Mouse (Mus musculus) midbrain, embryonic 12.5 days (tissue): ENCODE data around the gene Mri1. TPM values are rescaled to one million over a fixed set of nuclear protein-coding genes. Genes with fewer than 3 reads are reported as not detected.
"Not testable (repeated sequence)": the region's sequence is repeated elsewhere in the genome, so short reads cannot be mapped to it uniquely, and the experiment has no call there.

Source experiments
- ATAC-seq: fragments of 200-750 bp; cut with Nextera tagmentation; 2 replicates; pipeline ENCODE4 v1.8.0; 2017; ENCODE audit warnings: low read depth, moderate TSS enrichment, moderate library complexity; ENCODE audit not compliant: low FRiP score
- H3K27ac ChIP-seq: fragments of 300-500 bp; sonication (generic); replicated peaks from 2 replicates; pipeline ENCODE4 v1.5.1; 2016; ENCODE audit warnings: mild to moderate bottlenecking
- H3K27me3 ChIP-seq: fragments of 300-500 bp; sonication (generic); 2 replicates; pipeline ENCODE4 v1.6.1; 2016; ENCODE audit warnings: mild to moderate bottlenecking
- H3K36me3 ChIP-seq: fragments of 300-500 bp; sonication (generic); 2 replicates; pipeline ENCODE4 v1.6.1; 2016
- H3K4me1 ChIP-seq: fragments of 300-500 bp; sonication (generic); 2 replicates; pipeline ENCODE4 v1.6.1; 2016
- H3K4me2 ChIP-seq: fragments of 300-500 bp; sonication (generic); replicated peaks from 2 replicates; pipeline ENCODE4 v1.6.1; 2016; ENCODE audit warnings: mild to moderate bottlenecking, moderate library complexity
- H3K4me3 ChIP-seq: fragments of 300-500 bp; sonication (generic); 2 replicates; pipeline ENCODE4 v1.5.1; 2016; ENCODE audit warnings: mild to moderate bottlenecking
- H3K9ac ChIP-seq: fragments of 300-500 bp; sonication (generic); replicated peaks from 2 replicates; pipeline ENCODE4 v1.6.1; 2016; ENCODE audit warnings: mild to moderate bottlenecking, moderate library complexity
- H3K9me3 ChIP-seq: fragments of 300-500 bp; sonication (generic); 2 replicates; pipeline ENCODE4 v1.6.1; 2016; ENCODE audit warnings: mild to moderate bottlenecking
- WGBS: fragments of 180-500 bp; shearing (Covaris S2); methylation state at CpG from one replicate; pipeline ENCODE4 v1.1.7; 2016; 5-methylcytosine and 5-hydroxymethylcytosine counted together
- polyA plus RNA-seq: library from polyadenylated mRNA; unstranded; fragments of >200 nt; fragmentation: Nextera tagmentation; extraction: Ambion mirVana; gene quantifications from 2 replicates; pipeline ENCODE4 v1.2.1, GENCODE M21; 2016

The Mri1 gene
- polyA plus RNA-seq = 61.0 and 63.6 TPM in 2 replicates

DNA sequence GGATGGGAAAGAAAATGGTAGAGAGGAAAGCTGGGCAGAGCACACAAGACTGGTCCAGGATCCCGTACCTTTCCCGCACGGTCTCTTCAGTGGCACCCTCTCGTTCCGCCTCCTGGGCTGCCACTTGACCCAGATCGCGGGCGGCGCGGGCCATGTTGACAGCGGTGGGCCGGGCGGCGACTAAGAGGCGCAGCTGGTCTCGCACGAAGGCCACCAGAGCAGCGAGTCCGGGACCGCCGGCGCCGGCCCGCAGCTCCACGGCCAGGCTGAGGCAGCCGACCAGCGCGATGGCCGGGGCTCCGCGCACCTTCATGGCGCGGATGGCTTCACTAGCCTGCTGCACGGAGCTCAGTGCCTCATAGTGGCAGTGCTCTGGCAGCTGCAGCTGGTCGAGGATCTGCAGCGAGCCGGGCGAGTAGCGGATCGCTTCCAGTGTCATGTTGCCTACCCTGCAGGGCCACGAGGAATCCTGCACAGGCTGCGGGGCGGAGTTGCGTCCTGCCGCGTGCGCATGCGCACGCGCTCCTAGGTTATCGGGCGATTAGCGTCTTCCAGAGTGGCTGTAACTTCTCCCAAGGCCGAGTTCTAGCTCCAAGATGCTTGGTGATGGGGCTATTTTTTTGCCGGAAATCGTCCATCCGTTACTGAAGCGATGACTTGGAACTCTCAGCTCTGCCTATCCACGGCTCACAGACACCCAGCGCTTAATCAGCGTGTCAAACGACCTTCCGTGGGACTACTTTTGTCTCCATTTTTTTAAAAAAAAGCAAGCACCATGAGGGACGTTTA is at the start of gene Mri1:
Gene Mri1, minus strand, starts transcription at position 505 of the 789 bp plus-strand sequence.
- no peaks in the 10 kb centered on the region for H3K27me3 ChIP-seq
- peak within 1 kb of the TSS; percentile 85 for H3K4me3 ChIP-seq
- peaks cover 15% of the 10 kb centered on the region for H3K4me1 ChIP-seq
- peak within 1 kb of the TSS; percentile 91 for H3K4me2 ChIP-seq
- WGBS = under 1% methylated on average over 61 of the region's 64 CpGs
- H3K9me3 ChIP-seq = no peaks in the 10 kb centered on the region
- peaks cover 73% of the 10 kb centered on the region for H3K36me3 ChIP-seq
- H3K9ac ChIP-seq = peak within 1 kb of the TSS; percentile 77
- peak; percentile 90 for ATAC-seq
- H3K27ac ChIP-seq = peak within 1 kb of the TSS; percentile 91

DNA sequence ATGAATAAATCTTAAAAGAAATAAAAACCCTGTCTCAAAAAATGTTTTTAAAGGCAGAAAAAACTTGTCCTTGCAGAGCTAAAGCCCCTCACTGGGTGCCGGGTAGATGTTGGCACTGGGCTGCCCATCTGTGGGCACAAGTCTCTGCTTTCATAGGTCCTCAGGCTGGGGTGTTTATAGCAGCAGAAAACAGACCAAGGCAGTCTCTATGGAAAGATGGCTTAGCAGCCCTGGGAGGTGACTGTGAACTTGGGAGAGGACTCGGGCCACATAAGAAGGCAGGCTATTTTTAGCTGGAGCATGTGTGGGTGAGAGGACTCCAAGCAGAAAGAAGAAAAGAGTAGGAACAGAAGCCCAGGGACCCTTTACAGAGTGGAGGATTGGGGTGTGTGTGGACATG is 46.8 kb upstream of the Mri1 start:
- no peak overlapping the region for H3K4me3 ChIP-seq
- no peak overlapping the region for H3K27ac ChIP-seq
- H3K4me2 ChIP-seq = no peak overlapping the region
- H3K36me3 ChIP-seq = no peaks in the 10 kb centered on the region
- no peaks in the 10 kb centered on the region for H3K27me3 ChIP-seq
- H3K9me3 ChIP-seq = 0 out of 2 replicates have a peak, but pooled peaks cover 2% of the 10 kb centered on the region
- no peak for ATAC-seq
- H3K4me1 ChIP-seq = no peaks in the 10 kb centered on the region
- no peak overlapping the region for H3K9ac ChIP-seq
- 89% methylated on average over 2 of the region's 2 CpGs for WGBS

DNA sequence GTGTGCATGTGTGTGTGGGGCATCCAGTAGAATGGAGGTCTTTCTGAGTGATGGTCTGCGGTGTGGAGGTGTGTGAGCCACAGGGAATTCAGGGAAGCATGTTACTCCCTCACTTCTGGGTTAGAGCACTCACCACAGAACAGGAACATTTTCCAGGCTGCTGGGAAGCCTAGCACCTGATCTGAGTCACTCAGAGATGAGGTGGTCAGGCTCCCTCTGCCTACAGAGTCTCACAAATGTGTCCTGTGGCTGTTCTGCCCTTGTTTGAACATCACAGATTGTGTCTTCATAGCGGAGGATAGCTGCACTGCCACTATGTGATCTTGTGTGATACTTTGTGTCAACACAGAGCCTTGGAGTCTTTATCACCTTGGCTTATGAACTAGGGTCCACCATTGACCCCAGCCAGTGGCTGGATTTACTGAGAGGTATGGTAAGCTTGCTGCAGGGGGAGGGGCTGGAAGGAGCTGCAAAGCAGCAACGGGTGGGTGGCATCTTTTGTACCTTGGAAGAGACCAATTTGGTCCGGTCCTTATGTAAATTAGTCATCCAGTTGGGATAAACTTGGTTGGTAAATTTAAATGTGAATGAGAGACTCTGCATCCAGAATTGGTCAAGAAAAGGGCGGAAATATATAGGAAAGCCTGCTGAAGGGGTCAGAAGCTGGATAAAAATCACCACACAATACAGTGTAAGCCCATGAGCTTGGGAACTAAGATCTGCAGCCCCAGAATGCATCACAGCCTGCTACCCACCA is 40.1 kb upstream of the Mri1 start:
- no peak for ATAC-seq
- Histone ChIP-seq H3K4me2 (no peak overlapping the region), H3K9me3 (0 out of 2 replicates have a peak, but pooled peaks cover 2% of the 10 kb centered on the region), H3K27ac (no peak overlapping the region), H3K27me3 (no peaks in the 10 kb centered on the region), H3K4me1 (no peaks in the 10 kb centered on the region), H3K9ac (no peak overlapping the region), H3K36me3 (no peaks in the 10 kb centered on the region), H3K4me3 (no peak overlapping the region)
- 59% methylated on average over 5 of the region's 5 CpGs for WGBS

DNA sequence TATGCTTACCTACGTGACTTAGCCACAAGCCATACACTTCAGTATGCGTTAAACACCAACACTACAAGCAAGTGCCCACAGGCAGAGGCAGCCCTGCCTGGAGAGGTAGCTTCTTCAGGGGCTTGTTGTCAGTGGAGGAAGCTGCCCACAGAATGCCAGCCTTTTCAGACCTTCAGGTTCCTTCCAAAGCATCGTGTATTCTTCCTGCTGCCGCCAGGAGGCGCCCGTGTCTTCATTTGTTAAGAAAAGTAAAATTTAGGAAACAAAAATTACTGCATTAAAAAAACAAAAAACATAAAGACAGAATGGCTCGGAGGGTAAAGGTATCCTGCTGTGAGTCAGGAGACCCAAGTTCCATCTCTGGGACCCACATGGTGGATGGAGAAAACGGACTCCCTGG is 34.6 kb upstream of the Mri1 start:
- no peak for ATAC-seq
- no peaks in the 10 kb centered on the region for H3K36me3 ChIP-seq
- 28% methylated on average over 8 of the region's 8 CpGs for WGBS

DNA sequence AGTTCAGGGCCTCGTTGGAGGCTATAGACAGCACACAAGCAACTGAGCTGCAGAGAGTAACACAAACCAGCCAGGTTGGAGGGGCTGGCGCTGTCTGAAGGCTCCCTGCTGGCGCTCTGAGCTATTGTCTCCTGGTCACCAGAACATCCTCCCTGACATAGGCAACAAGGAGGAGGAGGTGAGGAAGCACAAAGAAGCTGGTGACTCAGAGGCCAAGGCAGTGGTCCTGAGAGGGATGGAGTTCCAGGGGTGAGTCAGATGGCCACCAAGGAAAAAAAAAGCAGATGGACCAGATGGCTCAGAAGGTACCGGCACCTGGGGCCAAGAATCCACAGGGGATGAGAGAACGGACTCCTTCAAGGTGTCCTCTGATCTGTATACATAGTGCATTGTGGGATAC is 34.0 kb upstream of the Mri1 start:
- 72% methylated on average over 5 of the region's 5 CpGs for WGBS
- no peak overlapping the region for H3K4me2 ChIP-seq
- no peaks in the 10 kb centered on the region for H3K36me3 ChIP-seq
- no peak overlapping the region for H3K4me3 ChIP-seq
- no peak overlapping the region for H3K27ac ChIP-seq
- no peaks in the 10 kb centered on the region for H3K27me3 ChIP-seq
- no peaks in the 10 kb centered on the region for H3K4me1 ChIP-seq
- H3K9ac ChIP-seq = no peak overlapping the region
- no peaks in the 10 kb centered on the region for H3K9me3 ChIP-seq
- ATAC-seq = no peak

More for the DNA sequence above, 34.6 kb upstream of the Mri1 start:
- Histone ChIP-seq H3K9me3 (no peaks in the 10 kb centered on the region), H3K27me3 (no peaks in the 10 kb centered on the region), H3K4me3 (no peak overlapping the region), H3K27ac (no peak overlapping the region), H3K9ac (no peak overlapping the region), H3K4me1 (no peaks in the 10 kb centered on the region), H3K4me2 (no peak overlapping the region)

DNA sequence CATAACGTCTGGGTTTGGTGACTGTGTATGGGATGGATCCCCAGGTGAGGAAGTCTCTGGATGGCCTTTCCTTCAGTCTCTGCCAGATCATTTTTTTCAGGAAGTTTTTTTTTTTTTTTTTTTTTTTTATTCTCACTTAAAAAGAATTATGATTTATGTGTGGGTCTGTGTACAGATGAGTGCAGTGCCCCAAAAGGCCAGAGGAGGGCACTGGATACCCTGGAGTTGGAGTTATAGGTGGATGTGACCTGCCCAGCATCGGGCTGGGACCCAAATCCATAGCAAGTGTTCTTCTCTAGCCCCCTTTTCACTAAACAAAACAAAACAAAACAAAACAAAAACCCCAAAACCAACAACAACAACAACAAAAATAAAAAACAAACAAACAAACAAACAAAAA is 31.8 kb upstream of the Mri1 start:
- H3K4me3 ChIP-seq = no peak overlapping the region
- no peaks in the 10 kb centered on the region for H3K36me3 ChIP-seq
- no peak for ATAC-seq
- no peaks in the 10 kb centered on the region for H3K4me1 ChIP-seq
- no peak overlapping the region for H3K4me2 ChIP-seq
- WGBS = 54% methylated on average over 2 of the region's 2 CpGs
- H3K27ac ChIP-seq = no peak overlapping the region
- no peaks in the 10 kb centered on the region for H3K9me3 ChIP-seq
- no peak overlapping the region for H3K9ac ChIP-seq
- H3K27me3 ChIP-seq = no peaks in the 10 kb centered on the region

DNA sequence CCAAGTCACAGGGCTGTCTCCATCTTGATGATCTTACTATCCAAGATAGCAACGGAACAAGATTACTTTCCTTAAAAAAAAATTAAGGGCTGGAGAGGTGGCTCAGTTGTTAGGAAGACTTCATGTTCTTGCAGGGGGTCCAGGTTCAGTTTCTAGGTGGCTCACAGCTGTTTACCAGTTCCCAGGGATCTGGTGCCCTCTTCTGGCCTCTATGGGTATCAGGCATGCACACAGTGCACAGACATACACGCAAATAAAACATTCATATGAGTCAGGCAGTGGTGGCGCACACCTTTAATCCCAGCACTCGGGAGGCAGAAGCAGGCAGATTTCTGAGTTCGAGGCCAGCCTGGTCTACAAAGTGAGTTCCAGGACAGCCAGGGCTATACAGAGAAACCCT is 28.5 kb upstream of the Mri1 start:
- not testable (repeated sequence) for H3K4me1 ChIP-seq, H3K9ac ChIP-seq, H3K4me2 ChIP-seq, H3K27me3 ChIP-seq, H3K9me3 ChIP-seq, H3K36me3 ChIP-seq, ATAC-seq, H3K4me3 ChIP-seq, H3K27ac ChIP-seq
- 62% methylated on average over 5 of the region's 5 CpGs for WGBS

DNA sequence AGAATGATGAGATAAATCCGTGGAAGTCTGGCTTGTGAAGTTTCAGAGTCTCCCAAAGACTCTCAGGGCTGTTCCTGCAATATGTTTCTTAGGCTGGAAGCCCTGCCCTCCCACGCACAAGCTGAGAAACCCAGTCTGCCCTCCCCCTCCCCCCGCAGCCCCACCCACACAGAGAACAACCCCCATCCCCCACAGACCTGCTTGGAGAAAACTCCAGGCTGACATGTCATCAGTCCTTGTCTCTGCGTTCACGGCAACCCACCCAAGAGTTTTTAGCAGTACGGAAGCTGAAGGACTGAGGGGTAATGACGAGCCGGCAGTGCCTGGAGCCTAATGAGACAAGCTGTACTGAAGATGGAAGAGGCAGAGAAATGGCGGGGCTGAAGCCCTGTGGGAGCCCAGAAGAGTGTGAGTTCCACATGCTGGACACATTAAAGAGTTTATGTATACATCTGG is 27.5 kb upstream of the Mri1 start:
- no peaks in the 10 kb centered on the region for H3K4me1 ChIP-seq
- no peak overlapping the region for H3K4me3 ChIP-seq
- H3K9me3 ChIP-seq = no peaks in the 10 kb centered on the region
- ATAC-seq = no peak
- 54% methylated on average over 9 of the region's 9 CpGs for WGBS
- H3K27ac ChIP-seq = no peak overlapping the region
- no peaks in the 10 kb centered on the region for H3K36me3 ChIP-seq
- no peaks in the 10 kb centered on the region; the same call in 1 of the 2 replicates for H3K27me3 ChIP-seq
- H3K9ac ChIP-seq = no peak overlapping the region
- H3K4me2 ChIP-seq = no peak overlapping the region

DNA sequence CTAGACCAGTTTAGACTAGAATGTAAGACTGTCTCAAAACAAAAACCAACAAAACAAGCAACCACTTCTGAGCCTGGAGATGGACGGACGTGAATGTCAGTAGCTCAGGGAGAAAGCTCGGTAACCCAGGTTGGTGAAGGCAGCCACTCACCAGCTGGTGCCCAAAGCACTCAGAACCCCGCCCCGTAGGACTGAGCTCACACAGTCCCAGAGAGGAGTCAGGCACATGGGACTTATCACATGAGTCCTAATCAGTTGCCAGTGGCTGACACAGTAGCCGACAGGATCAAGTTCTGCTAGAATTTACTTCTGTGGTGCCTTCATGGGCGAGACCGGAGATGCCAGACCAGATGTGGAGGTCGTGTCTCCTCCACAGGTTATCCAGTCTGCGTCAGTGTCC is 23.7 kb upstream of the Mri1 start:
- Histone ChIP-seq H3K4me3 (no peak overlapping the region), H3K9me3 (no peaks in the 10 kb centered on the region), H3K4me1 (no peaks in the 10 kb centered on the region), H3K36me3 (no peaks in the 10 kb centered on the region), H3K27ac (no peak overlapping the region), H3K9ac (no peak overlapping the region), H3K27me3 (no peaks in the 10 kb centered on the region; the same call in none of the 2 replicates), H3K4me2 (no peak overlapping the region)
- no peak for ATAC-seq
- 81% methylated on average over 10 of the region's 10 CpGs for WGBS

DNA sequence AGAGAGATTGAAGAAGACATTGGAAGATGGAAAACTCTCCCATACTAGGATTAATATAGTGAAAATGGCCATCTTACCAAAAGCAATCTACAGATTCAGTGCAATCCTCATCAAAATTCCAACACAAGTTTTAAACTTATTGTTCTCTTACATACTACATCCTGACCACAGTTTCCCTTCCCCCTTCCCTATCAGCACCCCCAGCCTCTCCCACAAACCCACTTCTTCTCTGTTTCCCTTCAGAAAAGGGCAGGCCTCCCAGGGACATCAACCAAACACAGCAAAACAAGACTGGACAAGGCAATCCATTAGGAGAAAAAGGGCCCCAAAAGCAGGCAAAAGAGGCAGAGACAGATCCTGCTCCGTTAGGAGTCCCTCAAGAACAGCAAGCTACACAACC is 19.3 kb upstream of the Mri1 start:
- no peaks in the 10 kb centered on the region for H3K36me3 ChIP-seq
- 62% methylated on average over 1 of the region's 1 CpGs for WGBS
- H3K9me3 ChIP-seq = no peaks in the 10 kb centered on the region
- no peak overlapping the region for H3K4me3 ChIP-seq
- no peaks in the 10 kb centered on the region for H3K4me1 ChIP-seq
- H3K4me2 ChIP-seq = no peak overlapping the region
- ATAC-seq = no peak
- H3K27me3 ChIP-seq = no peaks in the 10 kb centered on the region; the same call in none of the 2 replicates
- H3K9ac ChIP-seq = no peak overlapping the region
- H3K27ac ChIP-seq = no peak overlapping the region

DNA sequence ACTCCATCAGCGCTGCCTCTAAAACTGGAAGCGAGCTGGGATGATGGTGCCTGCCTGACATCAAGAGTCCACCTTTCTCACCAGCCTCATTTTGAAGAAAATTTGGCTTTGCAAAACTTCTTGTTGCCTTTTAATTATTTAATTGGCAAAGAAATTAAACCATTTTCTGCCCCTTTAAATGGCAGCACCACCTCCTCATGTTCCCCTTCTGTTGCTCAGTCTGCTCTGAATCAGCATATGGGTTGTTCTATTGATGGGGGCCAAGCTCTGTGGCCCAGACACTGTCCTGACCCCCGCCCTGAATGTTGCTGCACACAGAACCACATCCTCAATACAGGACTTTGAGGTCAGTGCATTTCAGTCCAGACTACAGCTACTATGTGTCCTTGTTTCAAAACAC is 16.8 kb upstream of the Mri1 start:
- H3K4me1 ChIP-seq = peaks cover 10% of the 10 kb centered on the region
- H3K36me3 ChIP-seq = no peaks in the 10 kb centered on the region
- H3K4me2 ChIP-seq = no peak overlapping the region
- 85% methylated on average over 3 of the region's 3 CpGs for WGBS
- no peaks in the 10 kb centered on the region for H3K9me3 ChIP-seq
- H3K27ac ChIP-seq = no peak overlapping the region
- H3K27me3 ChIP-seq = no peaks in the 10 kb centered on the region; the same call in 1 of the 2 replicates
- no peak overlapping the region for H3K4me3 ChIP-seq
- ATAC-seq = no peak
- H3K9ac ChIP-seq = 0 out of 2 replicates have a peak overlapping the region, but pooled peaks have one; percentile 34

DNA sequence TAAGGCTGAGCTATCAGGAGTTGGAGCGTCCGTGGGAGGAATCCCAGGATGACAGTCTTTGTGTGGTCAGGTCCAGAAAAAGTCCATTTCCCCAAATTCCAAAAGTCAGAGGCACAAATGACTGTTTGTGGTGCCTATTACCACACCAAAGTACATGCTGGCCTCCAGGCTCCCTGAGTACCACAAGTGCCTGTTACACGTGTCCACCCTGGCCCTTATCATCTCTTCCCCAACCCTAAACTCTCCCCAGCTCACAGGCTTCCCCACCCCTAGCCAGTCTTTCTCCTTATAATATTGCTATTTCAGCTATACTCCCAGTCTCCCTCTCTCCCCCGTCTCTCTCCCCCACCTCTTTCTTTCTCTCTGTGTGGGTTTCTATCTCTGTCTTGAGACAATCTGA is 15.2 kb upstream of the Mri1 start:
- Histone ChIP-seq H3K36me3 (no peaks in the 10 kb centered on the region), H3K27ac (no peak overlapping the region), H3K27me3 (no peaks in the 10 kb centered on the region; the same call in 1 of the 2 replicates), H3K4me2 (no peak overlapping the region), H3K4me3 (no peak overlapping the region), H3K9me3 (no peaks in the 10 kb centered on the region), H3K9ac (no peak overlapping the region), H3K4me1 (peaks cover 10% of the 10 kb centered on the region)
- ATAC-seq = no peak
- 83% methylated on average over 4 of the region's 4 CpGs for WGBS
